Mouse (Mus musculus): Measurements from ENCODE around the gene Cox6b1.

Cox6b1 gene

GRCm38 (mm10) chr7:30625530-30626384 is at the start of gene Cox6b1:
Cox6b1 (minus strand) TSS chr7:30626151.
- peak; percentile 90 for ATAC-seq (ENCODE audit: insufficient number of reproducible peaks, low FRiP score, low TSS enrichment)

DNA sequence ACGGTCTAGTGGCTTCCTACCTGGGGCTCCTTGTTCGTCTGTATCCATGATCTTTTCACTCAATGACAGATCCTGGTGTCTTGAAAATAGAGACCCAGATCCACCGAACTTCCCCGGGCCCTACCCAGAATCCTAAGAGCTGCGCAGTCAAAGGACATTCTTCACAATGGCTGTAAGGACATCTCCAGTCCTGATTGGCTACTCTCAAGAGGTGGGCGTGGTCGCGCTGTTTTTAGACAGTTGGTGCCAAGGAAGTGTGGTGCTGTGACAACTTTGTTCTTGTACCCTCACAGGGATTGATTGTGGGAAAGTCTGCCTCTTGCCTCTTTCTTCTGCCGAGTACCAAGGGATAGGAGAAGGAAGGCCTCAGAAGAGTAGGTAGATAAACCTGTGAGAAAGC is 45.5 kb upstream of the Cox6b1 start, which contains the start of gene Pmis2:
Gene Pmis2 (minus strand): TSS at position 126 of the 400 bp plus-strand sequence.
- no peak for ATAC-seq (ENCODE audit: insufficient number of reproducible peaks, low FRiP score, low TSS enrichment)

DNA sequence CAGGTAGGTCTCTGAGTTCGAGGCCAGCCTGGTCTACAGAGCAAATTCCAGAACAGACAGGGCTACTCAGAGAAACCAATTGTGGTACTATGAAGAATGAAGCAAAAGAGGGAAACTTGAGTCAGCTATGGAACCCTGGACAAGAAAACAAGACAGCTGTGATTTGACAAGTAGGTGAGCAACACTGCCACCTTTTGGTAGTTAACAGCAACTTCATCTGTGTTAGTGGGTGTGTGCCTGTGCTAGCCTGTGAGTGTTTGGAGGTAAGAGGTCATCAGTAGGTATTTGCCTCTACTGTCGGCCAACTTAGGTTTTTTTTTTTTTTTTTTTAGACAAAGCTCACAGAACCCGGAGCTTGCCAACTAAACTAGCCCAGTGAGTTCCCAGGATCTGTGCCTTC is 43.3 kb upstream of the Cox6b1 start:
- ATAC-seq (ENCODE audit: insufficient number of reproducible peaks, low FRiP score, low TSS enrichment): no peak

DNA sequence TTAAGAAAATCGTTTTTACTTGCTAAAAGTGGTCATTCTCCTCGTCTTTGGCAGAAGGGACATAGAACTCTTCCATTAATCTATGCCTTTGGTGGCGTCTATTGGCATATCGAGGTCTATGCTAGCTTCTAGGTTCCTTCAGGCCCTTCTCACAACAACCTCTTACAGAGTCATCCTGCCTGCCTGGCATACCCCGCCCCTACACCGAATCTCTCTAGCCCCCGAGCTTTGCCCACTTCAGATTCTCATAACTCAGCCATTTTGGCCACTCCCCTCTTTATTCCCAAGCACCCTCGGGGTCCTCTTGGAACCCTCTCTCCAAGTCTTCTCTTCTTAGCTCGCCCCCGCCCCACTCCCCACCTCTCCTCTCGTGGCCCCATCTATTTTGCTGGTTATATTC is 39.4 kb upstream of the Cox6b1 start:
- ATAC-seq (ENCODE audit: insufficient number of reproducible peaks, low FRiP score, low TSS enrichment): peak; percentile 31; the same call in 1 of the 2 replicates

- ATAC-seq (ENCODE audit: insufficient number of reproducible peaks, low FRiP score, low TSS enrichment): peak; percentile 87; the same call in 1 of the 2 replicates
These were observed 38.7 kb upstream of the Cox6b1 start, which contains the start of gene Haus5 for GRCm38 (mm10) chr7:30664529-30665200. Haus5 (minus strand) TSS chr7:30664994.

GRCm38 (mm10) chr7:30649591-30650540 is 23.9 kb upstream of the Cox6b1 start, which contains the start of gene Rbm42:
Rbm42 (minus strand) TSS chr7:30650317.
- ATAC-seq (ENCODE audit: insufficient number of reproducible peaks, low FRiP score, low TSS enrichment): peak; percentile 99

- no peak for ATAC-seq (ENCODE audit: insufficient number of reproducible peaks, low FRiP score, low TSS enrichment)
These were observed 13.1 kb upstream of the Cox6b1 start for GRCm38 (mm10) chr7:30639083-30639482.

- ATAC-seq (ENCODE audit: insufficient number of reproducible peaks, low FRiP score, low TSS enrichment): no peak
These were observed 10.4 kb upstream of the Cox6b1 start for GRCm38 (mm10) chr7:30636395-30636794.

GRCm38 (mm10) chr7:30635752-30636151 is 9.8 kb upstream of the Cox6b1 start, which contains the start of gene Etv2:
Etv2 (minus strand) TSS chr7:30635852.
- ATAC-seq (ENCODE audit: insufficient number of reproducible peaks, low FRiP score, low TSS enrichment): no peak

DNA sequence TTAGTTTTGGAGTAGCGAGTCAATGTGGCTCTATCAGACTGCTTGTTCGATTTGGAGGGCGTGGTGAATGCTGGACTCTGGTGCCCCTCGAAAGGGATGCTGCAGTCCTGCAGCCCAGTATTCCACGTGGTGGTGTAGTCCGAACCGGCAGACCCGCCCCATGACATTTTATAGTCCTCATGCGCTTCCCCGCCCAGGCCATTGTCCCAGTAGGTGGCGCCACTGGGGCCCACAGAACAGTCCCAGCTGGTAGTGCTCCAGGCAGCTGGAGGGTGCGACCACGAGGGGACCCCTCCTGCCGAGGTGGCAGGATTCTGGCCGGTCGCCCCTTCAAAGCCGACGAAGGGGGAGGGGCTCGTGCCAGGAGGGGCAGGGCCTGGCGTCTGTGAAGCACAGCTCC is 8.7 kb upstream of the Cox6b1 start:
- ATAC-seq (ENCODE audit: insufficient number of reproducible peaks, low FRiP score, low TSS enrichment): no peak

DNA sequence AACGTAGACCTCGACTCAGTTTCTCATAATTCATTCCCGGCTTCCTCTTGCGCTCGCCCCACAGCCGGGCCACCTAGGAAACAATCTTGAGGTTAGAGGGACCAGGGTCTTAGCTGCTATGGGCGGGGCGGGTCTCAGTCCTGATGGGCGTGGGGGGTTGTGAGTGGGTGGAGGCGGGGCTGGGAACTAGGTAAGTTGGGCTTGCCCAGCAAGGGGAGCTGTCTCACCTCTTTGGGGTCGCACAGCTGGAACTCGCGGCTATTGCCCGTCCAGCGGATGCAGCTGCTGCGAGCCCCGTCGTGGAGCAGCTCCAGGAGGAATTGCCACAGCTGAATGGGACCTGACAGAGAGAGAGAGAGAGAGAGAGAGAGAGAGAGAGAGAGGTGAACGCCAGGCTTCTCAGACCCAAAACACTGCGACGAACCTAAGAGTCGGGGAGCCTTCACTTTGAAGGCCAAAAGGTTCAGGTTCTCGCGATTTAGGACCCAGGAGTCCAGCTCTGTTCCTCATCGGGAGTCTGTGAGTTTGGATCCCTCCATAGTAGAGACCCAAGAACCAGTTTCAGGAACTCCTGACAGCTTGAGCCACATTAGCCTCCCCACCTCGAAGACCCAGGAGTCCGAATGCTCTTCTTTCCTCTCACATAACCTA is 7.9 kb upstream of the Cox6b1 start:
- no peak for ATAC-seq (ENCODE audit: insufficient number of reproducible peaks, low FRiP score, low TSS enrichment)

- no peak for ATAC-seq (ENCODE audit: insufficient number of reproducible peaks, low FRiP score, low TSS enrichment)
These were observed 3.1 kb upstream of the Cox6b1 start for GRCm38 (mm10) chr7:30629013-30629412.

DNA sequence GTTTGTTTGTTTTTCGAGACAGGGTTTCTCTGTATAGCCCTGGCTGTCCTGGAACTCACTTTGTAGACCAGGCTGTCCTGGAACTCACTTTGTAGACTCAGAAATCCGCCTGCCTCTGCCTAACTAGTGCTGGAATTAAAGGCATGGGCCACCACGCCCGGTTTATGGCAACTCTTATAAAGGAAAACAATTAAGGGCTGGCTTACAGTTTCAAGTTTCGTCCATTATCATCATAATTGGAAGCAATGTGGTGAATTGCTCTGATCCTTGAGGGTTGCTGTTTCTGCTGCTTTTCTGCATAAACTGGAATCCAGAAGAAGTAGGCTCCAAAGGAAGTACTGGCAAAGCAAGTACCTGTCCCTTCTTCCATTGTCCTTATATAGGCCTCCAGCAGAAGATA is 696 bp upstream of the Cox6b1 start:
- ATAC-seq (ENCODE audit: insufficient number of reproducible peaks, low FRiP score, low TSS enrichment): no peak

DNA sequence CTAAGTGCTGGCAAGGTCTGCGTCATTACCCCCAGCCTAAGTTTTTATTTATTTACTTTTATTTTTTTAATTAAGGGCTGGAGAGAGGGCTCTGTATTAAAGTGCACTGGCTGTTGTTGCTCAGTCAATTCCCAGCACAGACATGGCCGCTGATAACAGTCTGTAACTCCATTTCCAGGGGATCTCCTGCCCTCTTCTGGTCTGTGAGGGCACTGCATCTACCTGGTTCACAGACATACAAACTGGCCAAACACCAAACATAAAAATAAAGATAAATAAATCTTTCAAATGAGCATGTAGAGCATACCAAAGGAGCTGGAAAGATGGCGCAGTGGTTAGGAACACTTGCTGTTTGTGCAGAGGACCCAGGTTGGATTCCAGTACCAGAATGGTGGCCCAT is 6.7 kb downstream of the Cox6b1 start:
- ATAC-seq (ENCODE audit: insufficient number of reproducible peaks, low FRiP score, low TSS enrichment): no peak

DNA sequence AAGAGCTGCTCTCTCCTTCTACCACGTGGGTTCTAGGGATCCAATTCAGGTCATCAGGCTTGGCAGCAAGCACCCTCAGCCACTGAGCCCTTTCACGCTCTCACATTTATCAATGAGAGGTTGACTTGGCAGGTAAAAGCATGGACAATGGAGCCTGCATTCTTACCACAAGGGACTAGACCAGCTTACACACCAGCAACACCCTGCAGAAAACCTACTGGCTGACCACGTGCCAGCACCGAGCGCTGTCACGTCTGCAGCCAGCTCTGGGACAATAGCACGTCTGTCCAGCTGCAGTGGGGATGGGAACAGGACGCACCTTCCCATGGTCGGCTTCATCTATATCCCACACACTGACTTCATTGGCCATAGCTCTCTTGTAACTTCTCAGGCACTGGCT is 7.3 kb downstream of the Cox6b1 start:
- ATAC-seq (ENCODE audit: insufficient number of reproducible peaks, low FRiP score, low TSS enrichment): no peak

DNA sequence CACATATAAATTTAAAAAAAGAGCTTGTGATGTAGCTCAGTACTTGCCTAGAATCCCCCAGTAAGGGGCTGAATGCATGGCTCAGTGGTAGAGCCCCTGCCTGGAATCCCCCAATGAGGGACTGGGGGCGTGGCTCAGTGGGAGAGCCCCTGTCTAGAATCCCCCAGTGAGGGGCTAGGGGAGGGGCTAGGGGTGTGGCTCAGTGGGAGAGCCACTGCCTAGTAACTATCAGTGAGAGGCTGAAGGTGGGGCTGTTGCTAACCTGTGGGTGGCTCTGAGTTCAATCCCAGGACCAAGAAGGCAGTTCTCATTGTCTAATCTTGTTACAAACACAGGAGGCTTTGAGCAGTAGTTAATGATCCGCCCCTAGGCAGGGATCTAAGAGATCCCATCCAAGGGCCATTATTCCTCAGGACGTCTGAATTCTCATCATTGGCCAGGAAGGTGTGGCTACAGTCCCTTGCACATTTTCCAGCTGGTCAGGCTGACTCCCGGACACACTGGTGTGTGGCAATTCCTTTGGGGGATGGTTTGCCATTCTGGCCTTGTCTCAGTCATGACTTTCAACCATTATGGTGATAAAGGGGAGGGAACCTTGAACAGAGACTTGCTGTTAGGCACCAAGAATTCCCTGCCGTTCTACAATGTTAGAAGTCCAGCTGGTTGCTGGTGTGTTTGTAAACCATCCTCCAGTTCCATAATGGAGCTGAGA is 10.7 kb downstream of the Cox6b1 start:
- ATAC-seq (ENCODE audit: insufficient number of reproducible peaks, low FRiP score, low TSS enrichment): no peak

GRCm38 (mm10) chr7:30614454-30614853 is 11.5 kb downstream of the Cox6b1 start:
- no peak for ATAC-seq (ENCODE audit: insufficient number of reproducible peaks, low FRiP score, low TSS enrichment)

DNA sequence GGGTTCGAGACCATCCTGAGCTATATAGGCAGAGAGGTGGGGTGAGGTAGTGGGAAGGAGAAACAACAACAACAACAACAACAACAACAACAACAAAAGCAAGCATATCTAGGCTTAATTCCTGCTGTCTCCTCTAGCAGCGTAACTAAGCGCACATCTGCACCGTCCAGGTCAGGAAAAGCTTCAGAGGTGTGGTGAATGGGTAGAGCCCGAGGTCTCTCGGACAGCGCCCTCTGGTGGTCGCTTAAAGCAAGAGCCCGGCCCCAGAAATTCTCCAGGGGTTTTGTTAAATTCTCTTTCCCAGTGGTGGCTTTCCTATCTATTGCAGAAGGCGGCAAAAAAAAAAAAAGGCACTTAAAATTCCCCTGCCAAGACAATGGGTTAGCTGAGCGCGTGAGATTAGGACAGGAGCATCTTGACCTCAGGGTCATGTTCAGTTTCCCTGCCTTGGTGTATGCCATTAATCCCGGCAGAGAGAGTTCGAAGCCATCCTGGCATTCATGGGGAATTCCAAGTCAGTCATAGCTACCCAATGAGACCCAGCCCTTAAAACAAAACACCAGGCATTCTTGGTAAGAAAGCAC is 12.3 kb downstream of the Cox6b1 start:
- ATAC-seq (ENCODE audit: insufficient number of reproducible peaks, low FRiP score, low TSS enrichment): no peak

All from cerebellum, adult (tissue).